ENCODE assay signal across 49 mouse cellular contexts in genomic region chr6:29040266-29040665, GRCm38 (mm10). TPM values are rescaled to one million over a fixed set of nuclear protein-coding genes. Genes with fewer than 3 reads are reported as not detected.
"Had no signal": no experiment of that assay in that cellular context is flagged by ENCODE, and none has a peak within 500 bp of the region (broad histone marks: within the 10 kb centered on the region; RNA-seq: fewer than 3 reads in every experiment).

No protein-coding gene starts in this region.

- H3K27me3 ChIP-seq: heart, embryonic 12.5 days; heart, embryonic 13.5 days; heart, embryonic 15.5 days; hindbrain, embryonic 12.5 days; hindbrain, embryonic 13.5 days; hindbrain, embryonic 15.5 days; intestine, embryonic 15.5 days; kidney, embryonic 15.5 days had no signal

- H3K36me3 ChIP-seq: heart, embryonic 10.5 days; heart, embryonic 12.5 days; heart, embryonic 13.5 days; heart, embryonic 15.5 days; hindbrain, embryonic 10.5 days; hindbrain, embryonic 12.5 days; hindbrain, embryonic 13.5 days; hindbrain, embryonic 15.5 days; intestine, embryonic 15.5 days; kidney, embryonic 15.5 days had no signal

- DNase-seq: heart, postnatal 10 days; heart, postnatal 14 days; heart, postnatal 36 days; heart, postnatal 4 days; kidney, adult 11 months; kidney, adult 18-20 months; kidney, adult 2 months; kidney, adult 8-10 months; kidney, adult 9 months; kidney, postnatal 10 days; kidney, postnatal 14 days; kidney, postnatal 25 days; kidney, postnatal 36 days; kidney, postnatal 4 days; layer of hippocampus, adult 9-11 months; layer of hippocampus, postnatal 36 days had no signal

- H3K9me3 ChIP-seq: heart, embryonic 10.5 days; heart, embryonic 13.5 days; heart, embryonic 15.5 days; hindbrain, embryonic 10.5 days; hindbrain, embryonic 12.5 days; hindbrain, embryonic 13.5 days; hindbrain, embryonic 15.5 days; intestine, embryonic 15.5 days; kidney, embryonic 15.5 days had no signal

- H3K4me2 ChIP-seq: heart, embryonic 11.5 days; heart, embryonic 12.5 days; heart, embryonic 13.5 days; heart, embryonic 15.5 days; hindbrain, embryonic 12.5 days; hindbrain, embryonic 13.5 days; hindbrain, embryonic 14.5 days; hindbrain, embryonic 15.5 days; intestine, embryonic 15.5 days; kidney, embryonic 15.5 days had no signal

- H3K4me3 ChIP-seq: heart, embryonic 10.5 days; heart, embryonic 12.5 days; heart, embryonic 13.5 days; heart, embryonic 15.5 days; hindbrain, embryonic 10.5 days; hindbrain, embryonic 12.5 days; hindbrain, embryonic 13.5 days; hindbrain, embryonic 15.5 days; intestine, embryonic 15.5 days; kidney, embryonic 15.5 days; layer of hippocampus, adult 2 months had no signal

- H3K27ac ChIP-seq: heart, embryonic 10.5 days; heart, embryonic 13.5 days; heart, embryonic 15.5 days; hindbrain, embryonic 10.5 days; hindbrain, embryonic 12.5 days; hindbrain, embryonic 13.5 days; hindbrain, embryonic 14.5 days; hindbrain, embryonic 15.5 days; hindbrain, postnatal 0 days; intestine, embryonic 15.5 days; kidney, embryonic 15.5 days; kidney, postnatal 0 days; layer of hippocampus, adult 2 months had no signal

- H3K4me1 ChIP-seq: heart, embryonic 10.5 days; heart, embryonic 12.5 days; heart, embryonic 13.5 days; heart, embryonic 15.5 days; hindbrain, embryonic 10.5 days; hindbrain, embryonic 12.5 days; hindbrain, embryonic 13.5 days; intestine, embryonic 15.5 days; kidney, embryonic 15.5 days had no signal

- ATAC-seq: hindbrain, embryonic 16.5 days; hindbrain, postnatal 0 days; inflammation-experienced regulatory T-cells, adult 6 months; intestine, embryonic 15.5 days; intestine, embryonic 16.5 days; intestine, postnatal 0 days had no signal

- H3K9ac ChIP-seq: heart, embryonic 12.5 days; heart, embryonic 13.5 days; heart, embryonic 15.5 days; hindbrain, embryonic 12.5 days; hindbrain, embryonic 13.5 days; hindbrain, embryonic 14.5 days; hindbrain, embryonic 15.5 days; intestine, embryonic 15.5 days; kidney, embryonic 15.5 days had no signal

RNA-seq across cellular contexts. Expression of gene Lep, which starts 19.8 kb away (rescaled TPM):
- total RNA-seq: hematopoietic stem cell, adult 5-6 weeks; hindbrain, postnatal 0 days; layer of hippocampus, adult 18-20 months; layer of hippocampus, adult 2 months; layer of hippocampus, adult 8-10 months; layer of hippocampus, postnatal 10 days; layer of hippocampus, postnatal 14 days; layer of hippocampus, postnatal 25 days; layer of hippocampus, postnatal 36 days; left cerebral cortex, adult 18-20 months had no signal
- polyA plus RNA-seq: heart, embryonic 10.5 days; heart, embryonic 11.5 days; heart, embryonic 12.5 days; heart, embryonic 13.5 days; heart, embryonic 14.5 days; heart, embryonic 15.5 days; heart, embryonic 16.5 days; heart, postnatal 0 days; hindbrain, embryonic 10.5 days; hindbrain, embryonic 11.5 days; hindbrain, embryonic 12.5 days; hindbrain, embryonic 13.5 days; hindbrain, embryonic 14.5 days; hindbrain, embryonic 15.5 days; hindbrain, embryonic 16.5 days; hindbrain, postnatal 0 days; inflammation-experienced regulatory T-cells, adult 6 months; intestine, embryonic 14.5 days; intestine, embryonic 15.5 days; intestine, embryonic 16.5 days; intestine, postnatal 0 days; kidney, embryonic 14.5 days; kidney, embryonic 15.5 days; kidney, embryonic 16.5 days; kidney, postnatal 0 days had no signal
